Mouse (Mus musculus) testis, adult 2 months (tissue): ENCODE results near the gene Ninj2.

Experiments
- CTCF ChIP-seq: fragments of 200-500 bp; IDR thresholded peaks from 2 replicates; pipeline ENCODE4 v1.5.1; 2012; ENCODE audit warnings: low read depth, mild to moderate bottlenecking, inconsistent platforms, low read length, moderate library complexity; ENCODE audit not compliant: control insufficient read depth, insufficient read depth, insufficient replicate concordance
- POLR2A ChIP-seq: fragments of 200-500 bp; IDR thresholded peaks from 2 replicates; pipeline ENCODE4 v1.6.1; 2012; ENCODE audit warnings: low read depth, mild to moderate bottlenecking, inconsistent platforms, low read length, moderate library complexity; ENCODE audit not compliant: control insufficient read depth

DNA sequence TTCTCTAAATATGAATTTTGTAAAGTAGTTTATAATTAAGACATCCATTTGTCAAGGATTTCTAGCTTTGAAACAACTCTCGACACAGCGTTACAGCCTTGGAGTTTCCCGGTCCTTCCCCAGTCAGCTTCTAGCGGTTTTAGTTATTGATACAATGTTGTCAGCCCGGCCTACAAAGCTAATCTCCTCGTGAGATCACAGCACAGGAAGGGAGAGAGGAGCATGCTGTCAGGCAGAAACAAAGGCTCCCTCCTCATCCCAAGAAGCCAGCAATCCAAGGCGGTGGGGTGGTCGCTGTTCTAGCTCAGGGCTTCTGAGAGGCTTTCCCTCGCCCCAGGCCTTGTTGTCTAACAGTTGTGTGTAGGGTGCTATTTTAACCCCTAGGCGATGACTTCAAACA is 101.2 kb downstream of the Ninj2 start:
- no peak for TF ChIP-seq CTCF
- peak; percentile 12; the same call in 1 of the 2 replicates for TF ChIP-seq POLR2A
